Mouse (Mus musculus) heart, embryonic 15.5 days (tissue): Measurements from ENCODE around the gene Olfr958. TPM values are rescaled to one million over a fixed set of nuclear protein-coding genes. Genes with fewer than 3 reads are reported as not detected.

Source experiments
- ATAC-seq: fragments of 200-750 bp; cut with Nextera tagmentation; replicated peaks from 2 replicates; pipeline ENCODE4 v1.8.0; 2017; ENCODE audit warnings: low read depth, moderate TSS enrichment; ENCODE audit not compliant: insufficient number of reproducible peaks, insufficient read depth, low FRiP score
- H3K27ac ChIP-seq: fragments of 300-500 bp; sonication (generic); 2 replicates; pipeline ENCODE4 v1.5.1; 2015; ENCODE audit warnings: mild to moderate bottlenecking, inconsistent platforms
- H3K27me3 ChIP-seq: fragments of 300-500 bp; sonication (generic); 2 replicates; pipeline ENCODE4 v1.6.1; 2015; ENCODE audit warnings: inconsistent platforms
- H3K36me3 ChIP-seq: fragments of 300-500 bp; sonication (generic); 2 replicates; pipeline ENCODE4 v1.6.1; 2015; ENCODE audit warnings: mild to moderate bottlenecking, inconsistent platforms
- H3K4me1 ChIP-seq: fragments of 300-500 bp; sonication (generic); replicated peaks from 2 replicates; pipeline ENCODE4 v1.6.1; 2015; ENCODE audit warnings: inconsistent platforms
- H3K4me2 ChIP-seq: fragments of 300-500 bp; sonication (generic); 2 replicates; pipeline ENCODE4 v1.6.1; 2015; ENCODE audit warnings: inconsistent platforms, mild to moderate bottlenecking, moderate library complexity
- H3K4me3 ChIP-seq: fragments of 300-500 bp; sonication (generic); 2 replicates; pipeline ENCODE4 v1.5.1; 2015; ENCODE audit warnings: mild to moderate bottlenecking, inconsistent platforms
- H3K9ac ChIP-seq: fragments of 300-500 bp; sonication (generic); 2 replicates; pipeline ENCODE4 v1.6.1; 2015; ENCODE audit warnings: mild to moderate bottlenecking, inconsistent platforms
- H3K9me3 ChIP-seq: fragments of 300-500 bp; sonication (generic); replicated peaks from 2 replicates; pipeline ENCODE4 v1.6.1; 2016; ENCODE audit warnings: inconsistent platforms
- WGBS: fragments of 180-500 bp; shearing (Covaris S2); methylation state at CpG from one replicate; pipeline ENCODE4 v1.1.7; 2015; ENCODE audit warnings: mixed read lengths; 5-methylcytosine and 5-hydroxymethylcytosine counted together
- polyA plus RNA-seq: library from polyadenylated mRNA; unstranded; fragments of >200 nt; fragmentation: Nextera tagmentation; extraction: Ambion mirVana; gene quantifications from 2 replicates; pipeline ENCODE4 v1.2.1, GENCODE M21; 2015

Gene Olfr958
- polyA plus RNA-seq = not detected in 2 replicates

GRCm38 (mm10) chr9:39553946-39554345, at the start of gene Olfr958:
Olfr958 (minus strand) TSS chr9:39554054.
- 58% methylated on average over 2 of the region's 2 CpGs for WGBS

GRCm38 (mm10) chr9:39603333-39603845, 49.5 kb upstream of the Olfr958 start:
- Histone ChIP-seq H3K36me3 (no peaks in the 10 kb centered on the region), H3K9me3 (no peaks in the 10 kb centered on the region), H3K27ac (peak overlapping the region; percentile 9; the same call in 1 of the 2 replicates), H3K4me1 (peaks cover 3% of the 10 kb centered on the region; the same call in 1 of the 2 replicates), H3K4me2 (peak overlapping the region; percentile 70), H3K4me3 (peak overlapping the region; percentile 53), H3K9ac (peak overlapping the region; percentile 36), H3K27me3 (no peaks in the 10 kb centered on the region)
- 3% methylated on average over 9 of the region's 9 CpGs for WGBS
- no peak for ATAC-seq

More at GRCm38 (mm10) chr9:39553946-39554345, at the start of gene Olfr958:
- Histone ChIP-seq H3K4me1 (no peaks in the 10 kb centered on the region), H3K36me3 (no peaks in the 10 kb centered on the region), H3K27ac (no peak within 1 kb of the TSS), H3K27me3 (no peaks in the 10 kb centered on the region), H3K9ac (no peak within 1 kb of the TSS), H3K4me2 (no peak within 1 kb of the TSS), H3K9me3 (no peaks in the 10 kb centered on the region), H3K4me3 (no peak within 1 kb of the TSS)
- no peak for ATAC-seq

GRCm38 (mm10) chr9:39602536-39603332, 48.9 kb upstream of the Olfr958 start:
- H3K4me3 ChIP-seq = peak overlapping the region; percentile 53
- H3K27ac ChIP-seq = peak overlapping the region; percentile 9; the same call in 1 of the 2 replicates
- H3K4me1 ChIP-seq = peaks cover 3% of the 10 kb centered on the region; the same call in 1 of the 2 replicates
- 1% methylated on average over 19 of the region's 19 CpGs for WGBS
- no peaks in the 10 kb centered on the region for H3K27me3 ChIP-seq
- ATAC-seq = no peak
- H3K9me3 ChIP-seq = no peaks in the 10 kb centered on the region
- H3K4me2 ChIP-seq = peak overlapping the region; percentile 70
- no peaks in the 10 kb centered on the region for H3K36me3 ChIP-seq
- peak overlapping the region; percentile 36; the same call in 1 of the 2 replicates for H3K9ac ChIP-seq

GRCm38 (mm10) chr9:39577050-39577449, 23.2 kb upstream of the Olfr958 start:
- H3K4me2 ChIP-seq = no peak overlapping the region
- no peaks in the 10 kb centered on the region for H3K27me3 ChIP-seq
- no peak overlapping the region for H3K27ac ChIP-seq
- no peaks in the 10 kb centered on the region for H3K4me1 ChIP-seq
- no peaks in the 10 kb centered on the region for H3K36me3 ChIP-seq
- H3K9me3 ChIP-seq = no peaks in the 10 kb centered on the region
- H3K9ac ChIP-seq = no peak overlapping the region
- ATAC-seq = no peak
- H3K4me3 ChIP-seq = no peak overlapping the region
- 51% methylated on average over 5 of the region's 5 CpGs for WGBS

- H3K9ac ChIP-seq = no peak within 1 kb of the TSS
- ATAC-seq = no peak
- no peaks in the 10 kb centered on the region for H3K36me3 ChIP-seq
- no peak within 1 kb of the TSS for H3K27ac ChIP-seq
- no peaks in the 10 kb centered on the region for H3K27me3 ChIP-seq
- WGBS = 67% methylated on average over 3 of the region's 3 CpGs
- no peaks in the 10 kb centered on the region for H3K9me3 ChIP-seq
- no peaks in the 10 kb centered on the region for H3K4me1 ChIP-seq
- no peak within 1 kb of the TSS for H3K4me3 ChIP-seq
- no peak within 1 kb of the TSS for H3K4me2 ChIP-seq
Observed at GRCm38 (mm10) chr9:39575469-39575868, 21.6 kb upstream of the Olfr958 start, which contains the start of gene Olfr959. Olfr959 (minus strand) TSS chr9:39575569.

- H3K4me2 ChIP-seq = no peak overlapping the region
- no peak overlapping the region for H3K27ac ChIP-seq
- no peak overlapping the region for H3K4me3 ChIP-seq
- H3K4me1 ChIP-seq = no peaks in the 10 kb centered on the region
- no peak for ATAC-seq
- no peaks in the 10 kb centered on the region for H3K27me3 ChIP-seq
- no peaks in the 10 kb centered on the region for H3K36me3 ChIP-seq
- no peaks in the 10 kb centered on the region for H3K9me3 ChIP-seq
- H3K9ac ChIP-seq = no peak overlapping the region
Observed at GRCm38 (mm10) chr9:39558349-39558647, 4.4 kb upstream of the Olfr958 start.

- Histone ChIP-seq H3K4me3 (no peak overlapping the region), H3K27ac (no peak overlapping the region), H3K36me3 (no peaks in the 10 kb centered on the region), H3K9ac (no peak overlapping the region), H3K27me3 (no peaks in the 10 kb centered on the region), H3K4me1 (no peaks in the 10 kb centered on the region), H3K4me2 (no peak overlapping the region), H3K9me3 (no peaks in the 10 kb centered on the region)
- WGBS = 60% methylated on average over 3 of the region's 3 CpGs
- no peak for ATAC-seq
Observed at GRCm38 (mm10) chr9:39557529-39558348, 3.9 kb upstream of the Olfr958 start.

- no peak for ATAC-seq
Observed at GRCm38 (mm10) chr9:39550806-39551205, 3.0 kb downstream of the Olfr958 start.

GRCm38 (mm10) chr9:39523616-39524285, 30.1 kb downstream of the Olfr958 start:
- Histone ChIP-seq H3K27me3 (no peaks in the 10 kb centered on the region), H3K4me2 (no peak overlapping the region), H3K9ac (no peak overlapping the region), H3K36me3 (no peaks in the 10 kb centered on the region), H3K9me3 (no peaks in the 10 kb centered on the region), H3K4me3 (no peak overlapping the region), H3K4me1 (no peaks in the 10 kb centered on the region), H3K27ac (no peak overlapping the region)
- ATAC-seq = no peak
- 78% methylated on average over 1 of the region's 1 CpGs for WGBS

More at GRCm38 (mm10) chr9:39550806-39551205, 3.0 kb downstream of the Olfr958 start:
- Histone ChIP-seq H3K9ac (no peak overlapping the region), H3K36me3 (no peaks in the 10 kb centered on the region), H3K4me2 (no peak overlapping the region), H3K4me3 (no peak overlapping the region), H3K9me3 (no peaks in the 10 kb centered on the region), H3K4me1 (no peaks in the 10 kb centered on the region), H3K27me3 (no peaks in the 10 kb centered on the region), H3K27ac (no peak overlapping the region)
- 63% methylated on average over 5 of the region's 5 CpGs for WGBS

GRCm38 (mm10) chr9:39518595-39518994, 35.3 kb downstream of the Olfr958 start:
- ATAC-seq = no peak
- Histone ChIP-seq H3K27ac (no peak overlapping the region), H3K9ac (no peak overlapping the region), H3K4me2 (no peak overlapping the region), H3K36me3 (no peaks in the 10 kb centered on the region), H3K4me3 (no peak overlapping the region), H3K9me3 (no peaks in the 10 kb centered on the region), H3K4me1 (no peaks in the 10 kb centered on the region), H3K27me3 (no peaks in the 10 kb centered on the region)

- Histone ChIP-seq H3K27me3 (no peaks in the 10 kb centered on the region), H3K27ac (no peak within 1 kb of the TSS), H3K9ac (no peak within 1 kb of the TSS), H3K4me3 (no peak within 1 kb of the TSS), H3K4me1 (no peaks in the 10 kb centered on the region), H3K4me2 (no peak within 1 kb of the TSS), H3K36me3 (no peaks in the 10 kb centered on the region), H3K9me3 (no peaks in the 10 kb centered on the region)
- no peak for ATAC-seq
- WGBS = 53% methylated on average over 3 of the region's 3 CpGs
Observed at GRCm38 (mm10) chr9:39515531-39515930, 38.3 kb downstream of the Olfr958 start, which contains the start of gene Olfr957. Olfr957 (minus strand) TSS chr9:39515809.
